Mouse (Mus musculus) cortical plate, adult 2 months (tissue): ENCODE results near the gene Traf2.

ENCODE experiments used
- CTCF ChIP-seq: fragments of 200-500 bp; IDR thresholded peaks from 2 replicates; pipeline ENCODE4 v1.5.1; 2011; ENCODE audit warnings: mild to moderate bottlenecking, control low read depth, low read length; ENCODE audit not compliant: insufficient read depth; ENCODE audit errors: extremely low read depth
- POLR2A ChIP-seq: fragments of 200-500 bp; IDR thresholded peaks from 2 replicates; pipeline ENCODE4 v1.6.1; 2011; ENCODE audit warnings: mild to moderate bottlenecking, low read length, control low read depth; ENCODE audit not compliant: insufficient read depth; ENCODE audit errors: extremely low read depth

GRCm38 (mm10) chr2:25580621-25581101, 33.9 kb upstream of the Traf2 start:
- no peak; the same call in 1 of the 2 replicates for TF ChIP-seq POLR2A
- TF ChIP-seq CTCF = no peak
